ENCODE assay signal across 34 mouse cellular contexts in the genomic region with DNA sequence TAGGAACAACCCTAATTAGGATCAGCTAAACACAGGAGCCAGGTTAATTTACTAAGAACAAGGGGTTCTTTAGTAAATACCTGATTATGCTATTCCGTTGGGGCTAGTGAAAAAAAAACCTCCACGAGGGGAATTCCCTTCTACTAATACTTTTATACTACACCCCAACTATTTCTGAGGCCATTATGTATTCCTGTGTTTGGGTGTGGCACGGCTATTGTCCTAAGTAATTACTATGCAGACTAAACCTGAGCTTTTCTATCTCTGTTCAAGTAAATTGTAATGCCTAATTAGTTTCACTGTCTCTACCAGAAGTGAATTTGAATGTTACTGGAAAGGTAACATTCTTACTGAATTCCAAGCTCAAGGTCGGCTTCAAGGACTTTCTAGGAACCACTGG.
"Had no signal": no experiment of that assay in that cellular context is flagged by ENCODE, and none has a peak within 500 bp of the region (broad histone marks: within the 10 kb centered on the region; RNA-seq: fewer than 3 reads in every experiment).

No protein-coding gene starts in this region.

- ATAC-seq: hindbrain, embryonic 16.5 days; hindbrain, postnatal 0 days; inflammation-experienced regulatory T-cells, adult 6 months; intestine, embryonic 15.5 days; intestine, embryonic 16.5 days; intestine, postnatal 0 days had no signal

- H3K4me1 ChIP-seq: heart, embryonic 12.5 days; heart, embryonic 13.5 days; heart, embryonic 15.5 days; hindbrain, embryonic 10.5 days; hindbrain, embryonic 12.5 days; hindbrain, embryonic 13.5 days; hindbrain, embryonic 15.5 days; intestine, embryonic 15.5 days; kidney, embryonic 15.5 days had no signal

- H3K27ac ChIP-seq: heart, embryonic 13.5 days; heart, embryonic 15.5 days; hindbrain, embryonic 10.5 days; hindbrain, embryonic 12.5 days; hindbrain, embryonic 13.5 days; hindbrain, embryonic 14.5 days; hindbrain, embryonic 15.5 days; hindbrain, postnatal 0 days; intestine, embryonic 15.5 days; kidney, embryonic 15.5 days; kidney, postnatal 0 days; layer of hippocampus, adult 2 months; left cerebral cortex, adult 2 months had no signal

- H3K9ac ChIP-seq: heart, embryonic 12.5 days; heart, embryonic 13.5 days; heart, embryonic 15.5 days; hindbrain, embryonic 12.5 days; hindbrain, embryonic 13.5 days; hindbrain, embryonic 14.5 days; hindbrain, embryonic 15.5 days; intestine, embryonic 15.5 days; kidney, embryonic 15.5 days had no signal

- H3K4me3 ChIP-seq: heart, embryonic 12.5 days; heart, embryonic 13.5 days; heart, embryonic 15.5 days; hindbrain, embryonic 10.5 days; hindbrain, embryonic 12.5 days; hindbrain, embryonic 13.5 days; hindbrain, embryonic 15.5 days; intestine, embryonic 15.5 days; kidney, embryonic 15.5 days; layer of hippocampus, adult 2 months; left cerebral cortex, adult 2 months had no signal

- H3K27me3 ChIP-seq: heart, embryonic 12.5 days; heart, embryonic 13.5 days; heart, embryonic 15.5 days; hindbrain, embryonic 12.5 days; hindbrain, embryonic 13.5 days; hindbrain, embryonic 15.5 days; intestine, embryonic 15.5 days; kidney, embryonic 15.5 days had no signal

- H3K4me2 ChIP-seq: heart, embryonic 12.5 days; heart, embryonic 13.5 days; heart, embryonic 15.5 days; hindbrain, embryonic 12.5 days; hindbrain, embryonic 13.5 days; hindbrain, embryonic 14.5 days; hindbrain, embryonic 15.5 days; intestine, embryonic 15.5 days; kidney, embryonic 15.5 days had no signal

- DNase-seq: heart, postnatal 10 days; heart, postnatal 14 days; heart, postnatal 36 days; heart, postnatal 4 days; kidney, adult 11 months; kidney, adult 18-20 months; kidney, adult 2 months; kidney, adult 8-10 months; kidney, adult 9 months; kidney, postnatal 10 days; kidney, postnatal 14 days; kidney, postnatal 25 days; kidney, postnatal 36 days; kidney, postnatal 4 days; layer of hippocampus, adult 9-11 months; layer of hippocampus, postnatal 36 days had no signal

- H3K36me3 ChIP-seq: heart, embryonic 12.5 days; heart, embryonic 13.5 days; heart, embryonic 15.5 days; hindbrain, embryonic 10.5 days; hindbrain, embryonic 12.5 days; hindbrain, embryonic 13.5 days; hindbrain, embryonic 15.5 days; intestine, embryonic 15.5 days; kidney, embryonic 15.5 days had no signal

- H3K9me3 ChIP-seq: heart, embryonic 13.5 days; heart, embryonic 15.5 days; hindbrain, embryonic 10.5 days; hindbrain, embryonic 12.5 days; hindbrain, embryonic 13.5 days; hindbrain, embryonic 15.5 days; intestine, embryonic 15.5 days; kidney, embryonic 15.5 days had no signal
